Comparison of ENCODE assay signal across 18 mouse cellular contexts in genomic region chr8:11404614-11405013, GRCm38 (mm10).
DNase-seq lines count a peak whose midpoint lies in the region; ATAC-seq and TF ChIP-seq lines count a peak whose summit lies in the region.
"Had no signal": no experiment of that assay in that cellular context is flagged by ENCODE, and none has a peak within 500 bp of the region (broad histone marks: within the 10 kb centered on the region; RNA-seq: fewer than 3 reads in every experiment).

No protein-coding gene starts in this region.

- peaks cover 30% of the 10 kb centered on the region for H3K36me3 ChIP-seq in forebrain, embryonic 10.5 days (replicated peaks)
- H3K36me3 ChIP-seq in forebrain, embryonic 12.5 days (replicated peaks): no peaks in the 10 kb centered on the region
- peaks cover 33% of the 10 kb centered on the region for H3K36me3 ChIP-seq in lung, embryonic 15.5 days
- peaks cover 82% of the 10 kb centered on the region for H3K36me3 ChIP-seq in embryonic facial prominence, embryonic 10.5 days (replicated peaks)
- H3K36me3 ChIP-seq: neural tube, embryonic 12.5 days had no signal

- no peak overlapping the region; the same call in 1 of the 2 replicates for H3K9ac ChIP-seq in forebrain, embryonic 12.5 days
- H3K9ac ChIP-seq in lung, embryonic 15.5 days: no peak overlapping the region; the same call in 1 of the 2 replicates
- H3K9ac ChIP-seq: embryonic facial prominence, embryonic 13.5 days; heart, embryonic 12.5 days; neural tube, embryonic 12.5 days had no signal

- 56% methylated on average over 4 of the region's 4 CpGs for WGBS in forebrain, embryonic 10.5 days
- WGBS in forebrain, embryonic 12.5 days: 79% methylated on average over 4 of the region's 4 CpGs
- 77% methylated on average over 4 of the region's 4 CpGs for WGBS in lung, embryonic 15.5 days
- 78% methylated on average over 4 of the region's 4 CpGs for WGBS in lung, adult 2 months
- WGBS in embryonic facial prominence, embryonic 10.5 days: 50% methylated on average over 4 of the region's 4 CpGs

- no peak for DNase-seq in forebrain, embryonic 10.5 days (ENCODE audit: extremely low spot score, low spot score)
- peak; percentile 43 to 47 for DNase-seq in heart, postnatal 10 days
- DNase-seq in heart, adult 18-20 months: no peak
- no peak for DNase-seq in lung, adult 2 months
- no peak for DNase-seq in embryonic facial prominence, embryonic 10.5 days (ENCODE audit: low spot score)
- no peak for DNase-seq in cerebellum, adult 9-10 months
- DNase-seq: adrenal gland, postnatal 36 days; cerebellum, postnatal 36 days; kidney, adult 2 months; right cerebral cortex, postnatal 25 days; thymus, adult 2 months had no signal

- no peaks in the 10 kb centered on the region for H3K9me3 ChIP-seq in forebrain, embryonic 10.5 days
- H3K9me3 ChIP-seq in forebrain, embryonic 12.5 days: no peaks in the 10 kb centered on the region
- H3K9me3 ChIP-seq in lung, embryonic 15.5 days: no peaks in the 10 kb centered on the region
- no peaks in the 10 kb centered on the region for H3K9me3 ChIP-seq in embryonic facial prominence, embryonic 10.5 days
- H3K9me3 ChIP-seq: embryonic facial prominence, embryonic 13.5 days; heart, embryonic 12.5 days; neural tube, embryonic 12.5 days had no signal

- no peak overlapping the region for H3K4me2 ChIP-seq in forebrain, embryonic 12.5 days
- no peak overlapping the region for H3K4me2 ChIP-seq in lung, embryonic 15.5 days
- H3K4me2 ChIP-seq: embryonic facial prominence, embryonic 13.5 days; heart, embryonic 12.5 days; neural tube, embryonic 12.5 days had no signal

- no peak overlapping the region for H3K4me3 ChIP-seq in forebrain, embryonic 10.5 days
- no peak overlapping the region for H3K4me3 ChIP-seq in forebrain, embryonic 12.5 days (replicated peaks)
- no peak overlapping the region for H3K4me3 ChIP-seq in lung, embryonic 15.5 days
- H3K4me3 ChIP-seq in lung, adult 2 months (replicated peaks; ENCODE audit: extremely low read depth, low read depth, low read length): no peak overlapping the region
- no peak overlapping the region for H3K4me3 ChIP-seq in embryonic facial prominence, embryonic 10.5 days
- H3K4me3 ChIP-seq: embryonic facial prominence, embryonic 13.5 days; heart, embryonic 12.5 days; neural tube, embryonic 12.5 days had no signal

- no peak for TF ChIP-seq POLR2A in lung, adult 2 months (IDR thresholded peaks at IDR 0.05; ENCODE audit: borderline replicate concordance, extremely low read depth, low read depth, low read length)

- H3K27ac ChIP-seq in forebrain, embryonic 10.5 days: peak overlapping the region; percentile 64
- H3K27ac ChIP-seq in forebrain, embryonic 12.5 days: no peak overlapping the region
- peak overlapping the region; percentile 89; the same call in 1 of the 2 replicates for H3K27ac ChIP-seq in lung, embryonic 15.5 days
- H3K27ac ChIP-seq in embryonic facial prominence, embryonic 10.5 days (replicated peaks): peak overlapping the region; percentile 70; the same call in 1 of the 2 replicates
- H3K27ac ChIP-seq: embryonic facial prominence, embryonic 13.5 days; macrophage; neural tube, embryonic 12.5 days had no signal

- H3K4me1 ChIP-seq in forebrain, embryonic 10.5 days: peaks cover 39% of the 10 kb centered on the region
- H3K4me1 ChIP-seq in forebrain, embryonic 12.5 days: peaks cover 12% of the 10 kb centered on the region
- H3K4me1 ChIP-seq in lung, embryonic 15.5 days: peaks cover 41% of the 10 kb centered on the region
- peaks cover 16% of the 10 kb centered on the region for H3K4me1 ChIP-seq in lung, adult 2 months (ENCODE audit: control insufficient read depth, insufficient read depth, low read length)
- H3K4me1 ChIP-seq in embryonic facial prominence, embryonic 10.5 days: peaks cover 35% of the 10 kb centered on the region

- H3K27me3 ChIP-seq in forebrain, embryonic 10.5 days (ENCODE audit: poor library complexity, severe bottlenecking): no peaks in the 10 kb centered on the region
- no peaks in the 10 kb centered on the region for H3K27me3 ChIP-seq in forebrain, embryonic 12.5 days
- no peaks in the 10 kb centered on the region for H3K27me3 ChIP-seq in lung, embryonic 15.5 days
- H3K27me3 ChIP-seq in embryonic facial prominence, embryonic 10.5 days (replicated peaks; ENCODE audit: low read depth, poor library complexity, severe bottlenecking): no peaks in the 10 kb centered on the region
- H3K27me3 ChIP-seq: embryonic facial prominence, embryonic 13.5 days; heart, embryonic 12.5 days; neural tube, embryonic 12.5 days had no signal

- intact Hi-C loops in heart, postnatal 10 days (cut with DNase I): no loop called here

- no peak for TF ChIP-seq CTCF in lung, adult 2 months (IDR thresholded peaks at IDR 0.05; ENCODE audit: insufficient read depth, low read length)

- ATAC-seq in forebrain, embryonic 12.5 days (ENCODE audit: low FRiP score): no peak
- no peak for ATAC-seq in lung, embryonic 15.5 days (ENCODE audit: borderline replicate concordance, extremely low read depth, low FRiP score, low TSS enrichment)
- ATAC-seq: hindbrain, embryonic 16.5 days had no signal

Comparison
In these comparisons a context has a peak if more than half of its experiments do, and no peak if none do; other contexts are left out.
1. DNase-seq: peak in heart, postnatal 10 days (2 of 2); none in forebrain, embryonic 10.5 days (single experiment), heart, adult 18-20 months (0 of 2), lung, adult 2 months (single experiment), embryonic facial prominence, embryonic 10.5 days (single experiment) and cerebellum, adult 9-10 months (single experiment).